Mouse (Mus musculus) ES-Bruce4 (cell line): ENCODE data around the gene Anks1. TPM values are rescaled to one million over a fixed set of nuclear protein-coding genes. Genes with fewer than 3 reads are reported as not detected.

ENCODE experiments used
- H3K27ac ChIP-seq: 2 replicates; pipeline ENCODE4 v1.5.1; 2012; ENCODE audit warnings: low read length, inconsistent platforms; ENCODE audit not compliant: insufficient read depth
- H3K27me3 ChIP-seq: 2 replicates; pipeline ENCODE4 v1.6.1; 2012; ENCODE audit warnings: mild to moderate bottlenecking, low read length, inconsistent platforms; ENCODE audit not compliant: control insufficient read depth, poor library complexity, insufficient read depth, severe bottlenecking
- H3K36me3 ChIP-seq: 2 replicates; pipeline ENCODE4 v1.6.1; 2012; ENCODE audit warnings: inconsistent platforms, mild to moderate bottlenecking, low read length, moderate library complexity; ENCODE audit not compliant: control insufficient read depth, poor library complexity, insufficient read depth, severe bottlenecking
- H3K4me1 ChIP-seq: one replicate; pipeline ENCODE4 v1.8.1; 2011; ENCODE audit warnings: low read length; ENCODE audit not compliant: control insufficient read depth, insufficient read depth
- H3K4me3 ChIP-seq: 2 replicates; pipeline ENCODE4 v1.5.1; 2011; ENCODE audit warnings: low read depth, mild to moderate bottlenecking, low read length
- H3K9ac ChIP-seq: 2 replicates; pipeline ENCODE4 v1.6.1; 2012; ENCODE audit warnings: low read depth, mild to moderate bottlenecking, inconsistent platforms; ENCODE audit not compliant: poor library complexity, severe bottlenecking
- H3K9me3 ChIP-seq: replicated peaks from 2 replicates; pipeline ENCODE4 v1.6.1; 2012; ENCODE audit warnings: mild to moderate bottlenecking, low read length, inconsistent platforms; ENCODE audit not compliant: control insufficient read depth, poor library complexity, insufficient read depth, severe bottlenecking
- CTCF ChIP-seq: IDR thresholded peaks from one replicate; pipeline ENCODE4 v1.8.1; 2011; ENCODE audit warnings: low read depth, low read length
- EP300 ChIP-seq: IDR thresholded peaks from 2 replicates; pipeline ENCODE4 v1.6.1; 2011; ENCODE audit warnings: low read depth, low read length; ENCODE audit not compliant: insufficient read depth
- POLR2A ChIP-seq: IDR thresholded peaks from one replicate; pipeline ENCODE4 v1.8.1; 2011; ENCODE audit warnings: low read length; ENCODE audit not compliant: insufficient read depth
- polyA plus RNA-seq: library from polyadenylated mRNA; stranded (reverse); fragments of >200 nt; gene quantifications from 2 replicates; pipeline ENCODE4 v1.2.4, GENCODE M21; 2011; ENCODE audit warnings: low read depth; ENCODE audit not compliant: missing spikeins, insufficient read depth, insufficient read length

The Anks1 gene
- polyA plus RNA-seq, 1 experiment = 23.7 TPM

GRCm38 (mm10) chr17:27920676-27921075 is 11.6 kb downstream of the Anks1 start:
- H3K4me3 ChIP-seq = no peak overlapping the region
- no peak overlapping the region for H3K27ac ChIP-seq
- TF ChIP-seq CTCF (no peak), POLR2A (no peak), EP300 (no peak)
- no peaks in the 10 kb centered on the region for H3K27me3 ChIP-seq
- no peaks in the 10 kb centered on the region for H3K9me3 ChIP-seq
- H3K9ac ChIP-seq = no peak overlapping the region
- H3K36me3 ChIP-seq = no peaks in the 10 kb centered on the region
- no peaks in the 10 kb centered on the region for H3K4me1 ChIP-seq

DNA sequence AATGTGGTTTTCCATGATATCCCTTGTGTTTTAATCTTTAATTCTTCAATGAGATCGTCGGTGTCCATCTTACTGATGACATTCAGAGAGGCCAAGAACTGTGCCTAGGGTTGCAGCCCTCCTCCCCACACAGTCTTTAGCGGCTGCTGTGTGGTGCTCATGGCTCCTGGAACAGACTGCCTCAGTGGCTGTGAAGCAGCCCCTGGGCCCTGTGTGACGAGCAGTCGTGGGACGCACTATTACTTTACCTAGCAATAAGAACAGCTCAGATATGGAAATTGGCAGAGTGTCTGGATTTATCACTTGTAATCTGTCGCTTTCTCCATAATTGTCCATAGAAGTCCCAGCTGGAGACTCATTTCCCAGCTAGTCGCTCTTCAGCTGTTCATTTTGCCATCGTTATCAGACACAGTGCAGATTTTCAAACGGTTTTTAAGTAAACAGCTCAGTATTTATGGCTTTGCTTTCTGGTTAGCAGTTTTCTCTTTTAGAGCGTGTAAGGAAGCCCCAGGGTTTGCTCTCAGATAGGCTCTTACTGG is 13.1 kb downstream of the Anks1 start:
- Histone ChIP-seq H3K27me3 (no peaks in the 10 kb centered on the region), H3K4me3 (no peak overlapping the region), H3K9me3 (no peaks in the 10 kb centered on the region), H3K9ac (no peak overlapping the region), H3K4me1 (no peaks in the 10 kb centered on the region), H3K27ac (no peak overlapping the region), H3K36me3 (no peaks in the 10 kb centered on the region)
- TF ChIP-seq POLR2A (no peak), EP300 (no peak), CTCF (no peak)

GRCm38 (mm10) chr17:27925054-27925453 is 15.9 kb downstream of the Anks1 start:
- no peak overlapping the region for H3K9ac ChIP-seq
- H3K4me1 ChIP-seq = no peaks in the 10 kb centered on the region
- H3K36me3 ChIP-seq = no peaks in the 10 kb centered on the region
- no peaks in the 10 kb centered on the region for H3K9me3 ChIP-seq
- H3K27ac ChIP-seq = no peak overlapping the region
- H3K27me3 ChIP-seq = no peaks in the 10 kb centered on the region
- H3K4me3 ChIP-seq = no peak overlapping the region
- TF ChIP-seq CTCF (no peak), POLR2A (no peak), EP300 (no peak)

- Histone ChIP-seq H3K9ac (no peak overlapping the region), H3K4me3 (no peak overlapping the region), H3K27ac (no peak overlapping the region), H3K9me3 (no peaks in the 10 kb centered on the region), H3K4me1 (no peaks in the 10 kb centered on the region), H3K27me3 (no peaks in the 10 kb centered on the region), H3K36me3 (no peaks in the 10 kb centered on the region)
- TF ChIP-seq CTCF (no peak), POLR2A (no peak), EP300 (no peak)
Observed at GRCm38 (mm10) chr17:27925504-27925903, 16.4 kb downstream of the Anks1 start.

GRCm38 (mm10) chr17:27930291-27930690 is 21.2 kb downstream of the Anks1 start:
- H3K4me1 ChIP-seq = no peaks in the 10 kb centered on the region
- H3K9ac ChIP-seq = no peak overlapping the region
- no peaks in the 10 kb centered on the region for H3K36me3 ChIP-seq
- TF ChIP-seq POLR2A = no peak
- no peak for TF ChIP-seq EP300
- TF ChIP-seq CTCF = no peak
- H3K4me3 ChIP-seq = no peak overlapping the region
- no peak overlapping the region for H3K27ac ChIP-seq
- no peaks in the 10 kb centered on the region for H3K9me3 ChIP-seq
- no peaks in the 10 kb centered on the region for H3K27me3 ChIP-seq

GRCm38 (mm10) chr17:27931826-27932225 is 22.7 kb downstream of the Anks1 start:
- no peak overlapping the region for H3K4me3 ChIP-seq

More at GRCm38 (mm10) chr17:27931826-27932225, 22.7 kb downstream of the Anks1 start:
- Histone ChIP-seq H3K9ac (no peak overlapping the region), H3K4me1 (no peaks in the 10 kb centered on the region), H3K27ac (no peak overlapping the region), H3K9me3 (no peaks in the 10 kb centered on the region), H3K36me3 (no peaks in the 10 kb centered on the region), H3K27me3 (no peaks in the 10 kb centered on the region)
- TF ChIP-seq EP300 (no peak), POLR2A (no peak), CTCF (no peak)
